Mouse (Mus musculus) liver, embryonic 15.5 days (tissue): ENCODE results near the gene Akr1a1. TPM values are rescaled to one million over a fixed set of nuclear protein-coding genes. Genes with fewer than 3 reads are reported as not detected.
A peak's percentile ranks its signal among the peaks of the same experiment; 100 is the strongest.
"Not testable (repeated sequence)": the region's sequence is repeated elsewhere in the genome, so short reads cannot be mapped to it uniquely, and the experiment has no call there.

Source experiments
- ATAC-seq: fragments of 200-750 bp; cut with Nextera tagmentation; 2 replicates; pipeline ENCODE4 v1.8.0; 2017; ENCODE audit warnings: moderate number of reproducible peaks, mild to moderate bottlenecking, moderate library complexity; ENCODE audit not compliant: insufficient read depth
- H3K27ac ChIP-seq: fragments of 300-500 bp; sonication (generic); replicated peaks from 2 replicates; pipeline ENCODE4 v1.5.1; 2015; ENCODE audit warnings: mild to moderate bottlenecking, inconsistent platforms
- H3K27me3 ChIP-seq: fragments of 300-500 bp; sonication (generic); 2 replicates; pipeline ENCODE4 v1.6.1; 2015; ENCODE audit warnings: mild to moderate bottlenecking, inconsistent platforms
- H3K36me3 ChIP-seq: fragments of 300-500 bp; sonication (generic); replicated peaks from 2 replicates; pipeline ENCODE4 v1.6.1; 2015; ENCODE audit warnings: moderate library complexity, mild to moderate bottlenecking, inconsistent platforms
- H3K4me1 ChIP-seq: fragments of 300-500 bp; sonication (generic); replicated peaks from 2 replicates; pipeline ENCODE4 v1.6.1; 2015; ENCODE audit warnings: inconsistent platforms
- H3K4me2 ChIP-seq: fragments of 300-500 bp; sonication (generic); 2 replicates; pipeline ENCODE4 v1.6.1; 2015; ENCODE audit warnings: moderate library complexity, mild to moderate bottlenecking, inconsistent platforms
- H3K4me3 ChIP-seq: fragments of 300-500 bp; sonication (generic); replicated peaks from 2 replicates; pipeline ENCODE4 v1.5.1; 2015; ENCODE audit warnings: mild to moderate bottlenecking, inconsistent platforms
- H3K9ac ChIP-seq: fragments of 300-500 bp; sonication (generic); 2 replicates; pipeline ENCODE4 v1.6.1; 2015; ENCODE audit warnings: moderate library complexity, mild to moderate bottlenecking, inconsistent platforms
- H3K9me3 ChIP-seq: fragments of 300-500 bp; sonication (generic); replicated peaks from 2 replicates; pipeline ENCODE4 v1.6.1; 2016; ENCODE audit warnings: inconsistent platforms
- WGBS: fragments of 180-500 bp; shearing (Covaris S2); methylation state at CpG from one replicate; pipeline ENCODE4 v1.1.7; 2015; ENCODE audit warnings: mixed read lengths; ENCODE audit not compliant: insufficient replicate concordance; 5-methylcytosine and 5-hydroxymethylcytosine counted together
- polyA plus RNA-seq: library from polyadenylated mRNA; unstranded; fragments of >200 nt; fragmentation: Nextera tagmentation; extraction: Ambion mirVana; gene quantifications from 2 replicates; pipeline ENCODE4 v1.2.1, GENCODE M21; 2015

The Akr1a1 gene
- polyA plus RNA-seq, 1 experiment from 2014 or later: 291 TPM

DNA sequence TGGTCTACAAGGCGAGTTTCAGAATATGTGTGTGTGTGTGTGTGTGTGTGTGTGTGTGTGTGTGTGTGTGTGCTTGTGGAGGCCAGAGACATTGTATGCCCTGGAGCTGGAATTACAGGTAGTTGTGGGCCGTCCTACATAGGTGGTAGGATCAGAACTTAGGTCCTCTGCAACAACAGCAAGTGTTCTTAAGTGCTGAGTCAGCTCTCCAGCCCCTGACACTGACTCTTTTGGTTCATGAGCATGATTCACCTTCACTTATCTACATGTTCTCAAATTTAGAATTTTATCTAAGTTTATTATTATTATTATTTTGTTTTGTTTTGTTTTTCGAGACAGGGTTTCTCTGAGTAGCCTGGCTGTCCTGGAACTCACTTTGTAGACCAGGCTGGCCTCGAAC, 29.0 kb upstream of the Akr1a1 start:
- peaks cover 28% of the 10 kb centered on the region for H3K4me1 ChIP-seq
- not testable (repeated sequence) for H3K4me2 ChIP-seq, H3K9me3 ChIP-seq, H3K27ac ChIP-seq, H3K4me3 ChIP-seq, H3K9ac ChIP-seq, ATAC-seq, H3K36me3 ChIP-seq
- WGBS: 72% methylated on average over 4 of the region's 4 CpGs
- peaks cover 12% of the 10 kb centered on the region; the same call in 1 of the 2 replicates for H3K27me3 ChIP-seq

GRCm38 (mm10) chr4:116679141-116679540, 27.7 kb upstream of the Akr1a1 start:
- Histone ChIP-seq H3K4me2 (no peak overlapping the region), H3K9me3 (no peaks in the 10 kb centered on the region), H3K9ac (no peak overlapping the region), H3K4me3 (no peak overlapping the region), H3K4me1 (peaks cover 14% of the 10 kb centered on the region), H3K27me3 (peaks cover 5% of the 10 kb centered on the region; the same call in 1 of the 2 replicates), H3K36me3 (no peaks in the 10 kb centered on the region), H3K27ac (no peak overlapping the region)
- WGBS: 61% methylated on average over 5 of the region's 5 CpGs
- no peak for ATAC-seq

GRCm38 (mm10) chr4:116677808-116678207, 26.3 kb upstream of the Akr1a1 start:
- no peak for ATAC-seq
- H3K9ac ChIP-seq: no peak overlapping the region
- WGBS: 13% methylated on average over 1 of the region's 1 CpGs
- H3K36me3 ChIP-seq: no peaks in the 10 kb centered on the region
- peaks cover 11% of the 10 kb centered on the region for H3K4me1 ChIP-seq
- no peak overlapping the region for H3K4me3 ChIP-seq
- no peaks in the 10 kb centered on the region for H3K9me3 ChIP-seq
- no peak overlapping the region for H3K27ac ChIP-seq
- H3K4me2 ChIP-seq: no peak overlapping the region
- H3K27me3 ChIP-seq: peaks cover 5% of the 10 kb centered on the region; the same call in 1 of the 2 replicates

- Histone ChIP-seq H3K27me3 (peaks cover 5% of the 10 kb centered on the region; the same call in 1 of the 2 replicates), H3K4me2 (no peak overlapping the region), H3K4me1 (peaks cover 17% of the 10 kb centered on the region), H3K4me3 (no peak overlapping the region), H3K9me3 (no peaks in the 10 kb centered on the region), H3K36me3 (no peaks in the 10 kb centered on the region), H3K9ac (no peak overlapping the region), H3K27ac (no peak overlapping the region)
- ATAC-seq: no peak
- 60% methylated on average over 3 of the region's 3 CpGs for WGBS
These were observed 24.5 kb upstream of the Akr1a1 start for GRCm38 (mm10) chr4:116676027-116676426.

GRCm38 (mm10) chr4:116674761-116675160, 23.3 kb upstream of the Akr1a1 start:
- Histone ChIP-seq H3K4me1 (peaks cover 17% of the 10 kb centered on the region), H3K27ac (0 out of 2 replicates have a peak overlapping the region, but pooled peaks have one; percentile 33)
- not testable (repeated sequence) for H3K4me3 ChIP-seq, ATAC-seq, H3K9me3 ChIP-seq, H3K27me3 ChIP-seq, H3K36me3 ChIP-seq, H3K4me2 ChIP-seq, H3K9ac ChIP-seq
- 71% methylated on average over 6 of the region's 6 CpGs for WGBS

DNA sequence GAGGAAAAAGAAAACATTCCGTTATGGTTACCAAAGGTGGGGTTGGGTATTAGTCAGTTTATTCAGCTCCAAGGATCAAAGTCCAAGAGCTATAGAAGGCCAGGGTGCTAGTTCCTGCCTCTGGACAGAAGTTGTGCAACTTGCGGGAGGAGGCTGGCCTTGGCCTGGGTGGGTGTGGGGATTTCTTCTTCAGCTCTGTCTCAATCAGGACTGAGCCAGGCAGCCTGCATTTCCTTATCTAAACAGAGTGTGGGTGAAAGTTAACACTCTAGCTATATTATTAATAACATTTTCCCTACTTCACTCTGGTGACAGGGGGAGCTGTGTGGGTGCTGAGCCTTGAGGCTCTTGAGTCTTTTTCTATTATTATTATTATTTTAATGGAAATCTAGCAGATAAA, 21.3 kb upstream of the Akr1a1 start:
- 30% methylated on average over 2 of the region's 2 CpGs for WGBS
- Histone ChIP-seq H3K4me3 (no peak overlapping the region), H3K27me3 (peaks cover 5% of the 10 kb centered on the region; the same call in 1 of the 2 replicates), H3K4me2 (peak overlapping the region; percentile 5; the same call in 1 of the 2 replicates), H3K9ac (no peak overlapping the region), H3K27ac (peak overlapping the region; percentile 38), H3K36me3 (no peaks in the 10 kb centered on the region), H3K4me1 (peaks cover 19% of the 10 kb centered on the region), H3K9me3 (no peaks in the 10 kb centered on the region)
- peak; percentile 84 for ATAC-seq

GRCm38 (mm10) chr4:116669291-116669690, 17.8 kb upstream of the Akr1a1 start:
- no peak for ATAC-seq
- Histone ChIP-seq H3K27ac (no peak overlapping the region), H3K4me3 (no peak overlapping the region), H3K9me3 (no peaks in the 10 kb centered on the region), H3K36me3 (no peaks in the 10 kb centered on the region), H3K27me3 (0 out of 2 replicates have a peak, but pooled peaks cover 6% of the 10 kb centered on the region), H3K4me1 (peaks cover 23% of the 10 kb centered on the region), H3K9ac (no peak overlapping the region), H3K4me2 (no peak overlapping the region)
- WGBS: 37% methylated on average over 2 of the region's 2 CpGs

DNA sequence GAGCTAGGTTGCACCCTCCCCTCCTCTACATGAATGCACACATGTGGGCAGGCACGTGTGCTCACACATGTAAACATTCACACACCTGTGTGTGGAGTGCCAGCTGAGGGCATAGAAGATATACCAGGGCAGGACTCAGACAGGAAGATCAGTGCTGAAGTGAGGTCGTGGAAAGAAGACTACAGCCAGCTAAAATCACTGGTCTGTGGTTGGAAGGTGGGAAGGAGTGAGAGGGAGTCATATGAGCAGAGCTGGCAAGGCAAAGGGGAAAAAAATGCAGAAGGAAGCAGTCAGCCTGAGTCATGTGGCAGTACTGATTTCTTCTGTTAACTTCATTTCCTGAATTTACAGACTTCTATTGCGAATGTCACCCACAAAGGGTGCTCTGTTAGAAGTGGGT, 16.7 kb upstream of the Akr1a1 start:
- H3K9ac ChIP-seq: no peak overlapping the region
- H3K27ac ChIP-seq: no peak overlapping the region

GRCm38 (mm10) chr4:116666625-116667024, 15.1 kb upstream of the Akr1a1 start:
- H3K9me3 ChIP-seq: no peaks in the 10 kb centered on the region
- H3K27ac ChIP-seq: no peak overlapping the region
- no peaks in the 10 kb centered on the region for H3K36me3 ChIP-seq
- H3K4me2 ChIP-seq: no peak overlapping the region
- no peak overlapping the region for H3K9ac ChIP-seq
- H3K27me3 ChIP-seq: 0 out of 2 replicates have a peak, but pooled peaks cover 6% of the 10 kb centered on the region
- ATAC-seq: no peak
- 40% methylated on average over 4 of the region's 4 CpGs for WGBS
- H3K4me1 ChIP-seq: 0 out of 2 replicates have a peak, but pooled peaks cover 6% of the 10 kb centered on the region
- H3K4me3 ChIP-seq: no peak overlapping the region

More for the DNA sequence above, 16.7 kb upstream of the Akr1a1 start:
- H3K4me3 ChIP-seq: no peak overlapping the region
- 0 out of 2 replicates have a peak, but pooled peaks cover 6% of the 10 kb centered on the region for H3K27me3 ChIP-seq
- ATAC-seq: no peak
- H3K36me3 ChIP-seq: no peaks in the 10 kb centered on the region
- H3K4me2 ChIP-seq: no peak overlapping the region
- no peaks in the 10 kb centered on the region for H3K9me3 ChIP-seq
- 15% methylated on average over 3 of the region's 3 CpGs for WGBS
- peaks cover 16% of the 10 kb centered on the region for H3K4me1 ChIP-seq

GRCm38 (mm10) chr4:116661998-116662397, 10.5 kb upstream of the Akr1a1 start:
- ATAC-seq: no peak
- no peaks in the 10 kb centered on the region for H3K9me3 ChIP-seq
- 0 out of 2 replicates have a peak, but pooled peaks cover 11% of the 10 kb centered on the region for H3K27me3 ChIP-seq
- peaks cover 7% of the 10 kb centered on the region; the same call in 1 of the 2 replicates for H3K4me1 ChIP-seq
- no peaks in the 10 kb centered on the region for H3K36me3 ChIP-seq
- H3K4me2 ChIP-seq: no peak overlapping the region
- no peak overlapping the region for H3K4me3 ChIP-seq
- 84% methylated on average over 1 of the region's 1 CpGs for WGBS
- no peak overlapping the region for H3K9ac ChIP-seq
- no peak overlapping the region for H3K27ac ChIP-seq

GRCm38 (mm10) chr4:116660829-116661228, 9.3 kb upstream of the Akr1a1 start:
- Histone ChIP-seq H3K27me3 (0 out of 2 replicates have a peak, but pooled peaks cover 5% of the 10 kb centered on the region), H3K4me2 (no peak overlapping the region), H3K4me1 (peaks cover 10% of the 10 kb centered on the region), H3K36me3 (no peaks in the 10 kb centered on the region), H3K4me3 (no peak overlapping the region), H3K9ac (no peak overlapping the region), H3K27ac (no peak overlapping the region), H3K9me3 (no peaks in the 10 kb centered on the region)
- no peak for ATAC-seq
- WGBS: 60% methylated on average over 6 of the region's 6 CpGs

GRCm38 (mm10) chr4:116659916-116660315, 8.4 kb upstream of the Akr1a1 start:
- WGBS: 65% methylated on average over 6 of the region's 6 CpGs
- peaks cover 20% of the 10 kb centered on the region for H3K4me1 ChIP-seq
- H3K4me3 ChIP-seq, H3K27ac ChIP-seq, H3K9ac ChIP-seq, H3K36me3 ChIP-seq, H3K27me3 ChIP-seq, H3K9me3 ChIP-seq, H3K4me2 ChIP-seq, ATAC-seq: not testable (repeated sequence)
